Mouse (Mus musculus) liver, embryonic 16.5 days (tissue): Measurements from ENCODE around the gene Hrct1. TPM values are rescaled to one million over a fixed set of nuclear protein-coding genes. Genes with fewer than 3 reads are reported as not detected.

Experiments used
- ATAC-seq: fragments of 200-750 bp; cut with Nextera tagmentation; 2 replicates; pipeline ENCODE4 v1.8.0; 2017; ENCODE audit warnings: low read depth, mild to moderate bottlenecking, moderate number of reproducible peaks, moderate library complexity
- H3K27ac ChIP-seq: fragments of 300-500 bp; sonication (generic); 2 replicates; pipeline ENCODE4 v1.5.1; 2014; ENCODE audit warnings: mild to moderate bottlenecking, low read length
- H3K27me3 ChIP-seq: fragments of 300-500 bp; sonication (generic); 2 replicates; pipeline ENCODE4 v1.6.1; 2014; ENCODE audit warnings: low read depth, low read length, mixed read lengths; ENCODE audit not compliant: control insufficient read depth, insufficient read depth
- H3K36me3 ChIP-seq: fragments of 300-500 bp; sonication (generic); 2 replicates; pipeline ENCODE4 v1.6.1; 2014; ENCODE audit warnings: mild to moderate bottlenecking; ENCODE audit not compliant: control insufficient read depth, insufficient read depth
- H3K4me1 ChIP-seq: fragments of 300-500 bp; sonication (generic); 2 replicates; pipeline ENCODE4 v1.6.1; 2014; ENCODE audit warnings: low read depth, low read length, mixed read lengths; ENCODE audit not compliant: control insufficient read depth
- H3K4me2 ChIP-seq: fragments of 300-500 bp; sonication (generic); 2 replicates; pipeline ENCODE4 v1.6.1; 2014; ENCODE audit warnings: low read depth, low read length, mixed read lengths
- H3K4me3 ChIP-seq: fragments of 300-500 bp; sonication (generic); 2 replicates; pipeline ENCODE4 v1.5.1; 2014; ENCODE audit warnings: low read depth, mild to moderate bottlenecking, low read length
- H3K9ac ChIP-seq: fragments of 300-500 bp; sonication (generic); 2 replicates; pipeline ENCODE4 v1.6.1; 2014; ENCODE audit warnings: low read depth, low read length
- H3K9me3 ChIP-seq: fragments of 300-500 bp; sonication (generic); replicated peaks from 2 replicates; pipeline ENCODE4 v1.6.1; 2016; ENCODE audit warnings: low read length; ENCODE audit not compliant: control insufficient read depth
- WGBS: fragments of 180-500 bp; shearing (Covaris S2); extraction: QIAGEN DNeasy Blood & Tissue Kit; methylation state at CpG from one replicate; pipeline ENCODE4 v1.1.7; 2014; ENCODE audit not compliant: insufficient replicate concordance; 5-methylcytosine and 5-hydroxymethylcytosine counted together
- polyA plus RNA-seq: library from polyadenylated mRNA; unstranded; fragments of >200 nt; fragmentation: Nextera tagmentation; extraction: Ambion mirVana; gene quantifications from 2 replicates; pipeline ENCODE4 v1.2.1, GENCODE M21; 2015

Hrct1 gene
- polyA plus RNA-seq, 1 experiment from 2014 or later = 0.22 TPM

DNA sequence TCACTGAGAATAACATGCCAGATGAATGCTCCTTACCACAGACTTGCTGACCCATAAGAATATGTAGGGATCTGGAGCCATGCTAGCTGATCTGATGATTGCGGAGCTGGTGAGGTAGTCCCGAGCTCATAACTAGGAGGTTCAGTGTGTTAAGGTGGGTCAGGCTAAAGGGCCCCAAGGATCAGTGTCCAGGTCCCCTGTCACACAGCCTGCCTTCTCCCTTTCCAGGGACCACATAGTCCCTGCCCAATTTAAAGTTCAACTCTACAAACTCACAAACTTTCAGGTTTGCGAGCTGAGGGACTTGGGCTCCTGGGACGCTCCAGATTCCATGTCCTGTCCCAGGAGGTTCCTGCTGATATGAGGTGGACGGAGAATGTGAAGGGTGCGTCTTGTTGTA is 26.3 kb upstream of the Hrct1 start, which contains the start of gene Olfr70:
Olfr70 (minus strand) TSS at position 101 of the 400 bp plus-strand sequence.
- Histone ChIP-seq H3K4me1 (no peaks in the 10 kb centered on the region), H3K27ac (no peak within 1 kb of the TSS), H3K4me3 (no peak within 1 kb of the TSS), H3K9me3 (no peaks in the 10 kb centered on the region), H3K27me3 (no peaks in the 10 kb centered on the region), H3K9ac (no peak within 1 kb of the TSS), H3K4me2 (no peak within 1 kb of the TSS), H3K36me3 (no peaks in the 10 kb centered on the region)
- 70% methylated on average over 6 of the region's 6 CpGs for WGBS
- ATAC-seq = no peak

DNA sequence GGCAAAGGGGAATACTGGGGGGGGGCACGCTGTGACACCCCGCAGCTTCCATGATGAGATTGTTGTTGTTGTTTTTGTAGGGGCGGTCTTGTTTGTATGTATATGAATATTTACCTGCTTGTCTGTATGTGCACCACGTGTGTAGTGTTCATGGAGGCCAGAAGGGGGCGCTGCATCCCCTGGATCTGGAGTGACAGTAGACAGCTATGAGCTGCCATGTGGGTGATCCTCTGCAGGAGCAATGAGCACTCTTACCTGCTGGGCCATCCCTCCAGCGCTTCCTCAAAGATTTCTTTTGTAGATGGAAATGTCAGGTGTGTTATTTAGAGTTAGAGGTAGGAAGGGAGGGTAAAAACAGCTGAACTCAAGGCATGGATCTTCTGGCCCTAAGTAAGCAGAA is 23.5 kb upstream of the Hrct1 start:
- Histone ChIP-seq H3K9ac (no peak overlapping the region), H3K27me3 (no peaks in the 10 kb centered on the region), H3K36me3 (no peaks in the 10 kb centered on the region), H3K27ac (no peak overlapping the region), H3K4me2 (no peak overlapping the region), H3K9me3 (no peaks in the 10 kb centered on the region), H3K4me1 (no peaks in the 10 kb centered on the region), H3K4me3 (no peak overlapping the region)
- 51% methylated on average over 6 of the region's 6 CpGs for WGBS
- ATAC-seq = no peak

DNA sequence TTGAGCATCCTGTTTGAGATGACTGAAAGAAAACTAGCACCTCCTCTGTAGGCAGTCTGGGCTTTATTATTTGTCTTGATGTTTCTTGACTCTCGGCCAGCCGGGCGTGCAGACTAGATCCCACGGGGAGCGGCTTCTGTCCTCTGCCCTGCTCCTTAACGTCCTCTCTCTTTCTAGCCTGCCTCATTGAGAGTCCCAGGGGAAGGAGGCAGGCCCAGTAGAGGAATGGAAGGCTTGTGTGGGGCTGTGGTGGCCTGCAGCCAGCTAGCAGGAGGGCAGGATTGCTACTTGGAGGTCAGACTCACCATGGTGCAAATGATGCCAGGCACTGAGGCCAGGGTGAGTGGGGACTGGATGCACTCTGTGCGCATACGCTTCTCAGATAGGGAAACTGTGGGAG is 23.1 kb upstream of the Hrct1 start:
- Histone ChIP-seq H3K27me3 (no peaks in the 10 kb centered on the region), H3K9me3 (no peaks in the 10 kb centered on the region), H3K9ac (no peak overlapping the region), H3K4me1 (no peaks in the 10 kb centered on the region), H3K4me3 (no peak overlapping the region), H3K4me2 (no peak overlapping the region), H3K27ac (no peak overlapping the region), H3K36me3 (no peaks in the 10 kb centered on the region)
- 84% methylated on average over 8 of the region's 8 CpGs for WGBS
- no peak for ATAC-seq

DNA sequence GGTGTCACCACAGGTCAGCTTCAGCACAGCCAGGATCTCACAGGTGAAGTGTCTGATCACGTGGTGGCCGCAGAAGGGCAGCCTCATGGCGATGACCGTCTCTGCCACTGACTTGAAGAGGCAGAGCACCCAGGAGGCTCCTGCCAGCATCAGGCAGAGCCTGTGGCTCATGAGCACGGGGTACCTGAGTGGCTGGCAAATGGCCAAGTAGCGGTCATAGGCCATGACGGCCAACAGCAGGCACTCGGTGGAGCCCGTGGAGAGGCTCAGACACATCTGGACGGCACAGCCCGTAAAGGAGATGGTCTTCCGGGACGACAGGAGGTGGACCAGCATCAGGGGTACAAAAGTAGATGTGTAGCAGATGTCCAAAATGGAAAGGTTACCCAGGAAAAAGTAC is 21.0 kb upstream of the Hrct1 start:
- Histone ChIP-seq H3K27ac (no peak overlapping the region), H3K4me2 (no peak overlapping the region), H3K36me3 (no peaks in the 10 kb centered on the region), H3K9me3 (no peaks in the 10 kb centered on the region), H3K4me3 (no peak overlapping the region), H3K9ac (no peak overlapping the region), H3K27me3 (0 out of 2 replicates have a peak, but pooled peaks cover 2% of the 10 kb centered on the region), H3K4me1 (no peaks in the 10 kb centered on the region)
- WGBS = 69% methylated on average over 13 of the region's 13 CpGs
- no peak for ATAC-seq

DNA sequence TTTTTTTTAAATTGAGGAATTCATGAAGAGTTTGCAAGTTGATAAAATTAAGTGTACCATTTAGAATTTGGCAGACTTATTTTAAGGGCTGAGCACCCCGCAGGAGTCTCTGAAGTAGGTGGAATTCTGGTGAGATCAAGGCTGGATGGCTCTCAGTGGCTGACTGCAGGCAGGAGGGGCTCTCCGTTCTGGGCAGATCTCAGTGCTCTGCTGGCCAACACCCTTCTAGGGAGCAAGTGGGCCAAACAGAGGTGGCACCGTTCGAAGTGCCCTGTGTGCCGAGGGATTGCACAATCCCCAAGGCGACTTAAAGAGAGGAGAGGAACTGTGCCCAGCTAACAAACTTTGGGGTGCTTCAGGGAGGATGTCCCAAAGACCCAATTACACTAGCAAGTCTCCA is 17.1 kb upstream of the Hrct1 start, which contains the start of gene Olfr71:
Olfr71 (minus strand) TSS at position 387 of the 400 bp plus-strand sequence.
- WGBS = 50% methylated on average over 6 of the region's 6 CpGs

DNA sequence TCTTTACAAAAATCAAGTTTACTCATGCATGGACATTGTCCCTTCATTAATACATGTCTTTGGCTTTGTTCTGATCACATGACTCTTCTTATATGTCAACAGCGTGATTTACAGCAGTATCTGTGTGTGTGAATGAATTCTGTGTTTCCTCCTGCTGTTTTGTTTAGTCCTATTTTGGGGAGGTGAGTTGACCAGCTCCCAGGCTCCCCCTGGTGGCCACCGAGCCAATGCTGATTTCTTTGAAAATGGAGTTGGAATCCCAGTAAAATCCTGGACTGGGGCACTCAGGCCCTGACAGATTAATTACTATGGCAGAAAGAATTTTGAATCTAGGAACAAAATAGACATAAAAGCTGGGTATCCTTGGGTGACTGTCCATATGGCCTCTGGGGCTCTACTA is 15.2 kb upstream of the Hrct1 start:
- H3K27ac ChIP-seq = no peak overlapping the region
- ATAC-seq = no peak
- no peaks in the 10 kb centered on the region for H3K9me3 ChIP-seq
- no peak overlapping the region for H3K4me3 ChIP-seq
- peaks cover 4% of the 10 kb centered on the region; the same call in 1 of the 2 replicates for H3K27me3 ChIP-seq
- H3K4me2 ChIP-seq = no peak overlapping the region
- no peak overlapping the region for H3K9ac ChIP-seq
- 2% methylated on average over 2 of the region's 2 CpGs for WGBS
- no peaks in the 10 kb centered on the region for H3K4me1 ChIP-seq
- H3K36me3 ChIP-seq = no peaks in the 10 kb centered on the region

More for the DNA sequence above, 17.1 kb upstream of the Hrct1 start, which contains the start of gene Olfr71:
- Histone ChIP-seq H3K9me3 (no peaks in the 10 kb centered on the region), H3K4me1 (no peaks in the 10 kb centered on the region), H3K27ac (no peak within 1 kb of the TSS), H3K36me3 (no peaks in the 10 kb centered on the region), H3K9ac (no peak within 1 kb of the TSS), H3K4me2 (no peak within 1 kb of the TSS), H3K4me3 (no peak within 1 kb of the TSS), H3K27me3 (0 out of 2 replicates have a peak, but pooled peaks cover 4% of the 10 kb centered on the region)
- ATAC-seq = no peak

DNA sequence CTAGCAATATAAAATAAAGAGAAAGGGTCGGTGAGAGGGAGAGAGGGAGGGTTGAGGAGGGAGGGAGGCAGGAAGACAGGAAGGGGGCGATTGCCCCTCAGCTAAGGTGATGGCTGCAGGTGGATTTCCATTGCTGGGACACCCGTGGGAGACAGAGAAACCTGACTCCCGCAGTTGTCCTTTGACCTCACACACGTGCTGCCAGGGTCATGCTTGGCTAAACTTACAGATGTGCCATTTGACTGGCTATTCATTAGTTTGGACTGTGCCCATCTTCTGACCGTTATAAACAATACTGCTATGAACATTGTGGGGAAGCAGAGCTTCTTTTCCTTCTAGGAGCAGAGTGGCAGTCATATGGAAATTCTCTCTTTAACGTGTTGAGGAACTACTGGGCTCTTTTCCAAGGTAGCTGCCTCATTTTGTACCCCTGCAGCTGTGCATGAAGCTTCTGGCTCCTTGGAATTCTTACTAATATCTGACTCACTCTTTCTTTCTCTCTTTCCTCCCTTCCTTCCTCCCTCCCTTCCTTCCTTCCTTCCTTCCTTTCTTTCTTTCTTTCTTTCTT is 13.3 kb upstream of the Hrct1 start:
- Histone ChIP-seq H3K9ac (no peak overlapping the region), H3K9me3 (no peaks in the 10 kb centered on the region), H3K36me3 (no peaks in the 10 kb centered on the region), H3K4me2 (no peak overlapping the region), H3K27ac (no peak overlapping the region), H3K4me3 (no peak overlapping the region), H3K27me3 (peaks cover 4% of the 10 kb centered on the region; the same call in 1 of the 2 replicates), H3K4me1 (no peaks in the 10 kb centered on the region)
- no peak for ATAC-seq
- 38% methylated on average over 7 of the region's 7 CpGs for WGBS

DNA sequence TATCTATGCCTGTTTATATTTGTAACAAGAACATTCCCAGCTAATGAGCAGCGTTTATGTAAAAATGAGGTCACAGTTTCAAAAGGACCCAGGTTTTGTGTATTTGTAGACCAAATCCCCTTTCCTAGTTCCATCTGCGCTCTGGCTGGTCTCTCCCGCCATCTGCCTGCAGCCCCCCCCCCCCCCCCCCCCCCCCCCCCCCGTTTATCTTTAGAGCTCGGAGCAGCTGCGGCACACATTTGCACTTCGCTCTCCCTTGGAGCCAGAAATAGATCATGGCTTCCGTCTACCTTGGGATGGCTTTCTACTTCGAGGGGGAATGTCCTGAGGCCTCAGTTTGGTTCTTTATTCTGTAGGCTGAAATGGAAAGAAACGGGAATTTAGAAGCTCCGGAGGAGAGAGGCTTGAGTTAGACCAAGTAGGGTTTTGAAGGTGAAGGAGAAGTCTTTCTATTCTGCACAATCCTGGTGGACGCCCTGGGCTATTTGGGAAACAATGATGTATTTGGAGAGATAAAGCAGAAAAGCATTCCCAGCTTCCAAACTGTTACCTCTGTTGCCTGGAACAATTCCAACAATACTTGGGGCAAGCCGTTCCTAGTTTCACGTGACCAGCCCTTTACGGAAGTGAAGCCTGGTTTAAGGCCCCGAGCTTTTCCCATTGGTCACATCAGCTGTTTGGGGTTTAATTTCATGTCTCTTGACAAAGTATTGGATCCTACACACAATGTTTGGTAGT is 6.3 kb upstream of the Hrct1 start:
- Histone ChIP-seq H3K27ac (no peak overlapping the region), H3K36me3 (no peaks in the 10 kb centered on the region), H3K9me3 (no peaks in the 10 kb centered on the region), H3K4me2 (no peak overlapping the region), H3K27me3 (no peaks in the 10 kb centered on the region), H3K9ac (no peak overlapping the region), H3K4me1 (no peaks in the 10 kb centered on the region), H3K4me3 (no peak overlapping the region)
- WGBS = 51% methylated on average over 15 of the region's 16 CpGs
- no peak for ATAC-seq

DNA sequence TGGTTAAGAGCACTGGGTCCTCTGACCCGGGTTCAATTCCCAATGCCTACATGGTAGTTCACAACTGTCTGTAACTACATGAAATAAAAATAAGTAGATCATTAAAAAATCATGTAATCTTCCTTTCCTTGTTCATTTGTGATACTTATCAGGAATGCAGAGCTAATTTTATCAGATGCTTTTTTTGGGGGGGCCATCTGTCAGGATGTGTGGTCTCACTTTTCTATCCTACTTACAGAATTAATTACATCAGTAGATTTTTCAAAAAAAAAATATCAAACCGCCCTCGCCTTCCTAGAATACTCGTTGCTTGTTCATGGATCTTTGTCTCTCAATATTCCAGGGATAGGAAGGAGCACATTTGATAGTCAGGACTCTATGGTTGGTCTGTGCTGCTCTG is 4.8 kb upstream of the Hrct1 start:
- ATAC-seq = no peak
- no peak overlapping the region for H3K27ac ChIP-seq
- no peaks in the 10 kb centered on the region for H3K4me1 ChIP-seq
- H3K27me3 ChIP-seq = no peaks in the 10 kb centered on the region
- 69% methylated on average over 4 of the region's 4 CpGs for whole genome bisulfite sequencing
- H3K4me2 ChIP-seq = no peak overlapping the region
- no peak overlapping the region for H3K4me3 ChIP-seq
- no peaks in the 10 kb centered on the region for H3K9me3 ChIP-seq
- H3K9ac ChIP-seq = no peak overlapping the region
- H3K36me3 ChIP-seq = no peaks in the 10 kb centered on the region
